Mouse (Mus musculus): ENCODE results near the gene Tmem117. TPM values are rescaled to one million over a fixed set of nuclear protein-coding genes. Genes with fewer than 3 reads are reported as not detected.

The Tmem117 gene
- total RNA-seq, 2 experiments from 2014 or later = 13.8 to 14.8 TPM

DNA sequence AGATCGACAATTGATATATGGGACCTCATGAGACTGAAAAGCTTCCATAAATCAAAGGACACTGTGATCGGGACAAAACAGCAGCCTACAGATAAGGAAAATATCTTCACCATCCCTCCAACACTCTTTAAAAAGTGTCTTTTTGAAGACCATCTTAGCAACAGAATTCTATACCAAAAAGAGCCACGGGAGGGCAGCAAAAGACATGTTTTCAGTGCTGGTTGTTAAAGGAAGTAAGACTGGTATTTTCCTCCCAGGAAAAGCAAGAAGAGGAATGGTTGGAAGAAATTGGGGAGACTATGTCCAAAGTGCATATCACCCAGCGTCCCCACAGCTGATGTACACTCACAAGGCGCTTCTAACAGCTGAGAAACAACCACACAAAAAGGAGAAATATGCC lies 93.7 kb downstream of the Tmem117 start:
- intact Hi-C loops (cut with DNase I) = loop anchor here (2.0 kb wide), 1 partner anchor 852 kb away; no protein-coding TSS in a partner anchor

GRCm38 (mm10) chr15:94732104-94732503 lies 103.1 kb downstream of the Tmem117 start:
- DNase-seq = no peak
- intact Hi-C loops (cut with DNase I) = no loop called here

More for the DNA sequence above, 93.7 kb downstream of the Tmem117 start:
- peak; percentile 23 to 64 for DNase-seq

GRCm38 (mm10) chr15:94769227-94769626 lies 140.2 kb downstream of the Tmem117 start:
- DNase-seq = peak in 1 of 2 experiments; percentile 14
- intact Hi-C loops (cut with DNase I) = loop anchor here (1.0 kb wide), 1 partner anchor 805 kb away; no protein-coding TSS in a partner anchor

DNA sequence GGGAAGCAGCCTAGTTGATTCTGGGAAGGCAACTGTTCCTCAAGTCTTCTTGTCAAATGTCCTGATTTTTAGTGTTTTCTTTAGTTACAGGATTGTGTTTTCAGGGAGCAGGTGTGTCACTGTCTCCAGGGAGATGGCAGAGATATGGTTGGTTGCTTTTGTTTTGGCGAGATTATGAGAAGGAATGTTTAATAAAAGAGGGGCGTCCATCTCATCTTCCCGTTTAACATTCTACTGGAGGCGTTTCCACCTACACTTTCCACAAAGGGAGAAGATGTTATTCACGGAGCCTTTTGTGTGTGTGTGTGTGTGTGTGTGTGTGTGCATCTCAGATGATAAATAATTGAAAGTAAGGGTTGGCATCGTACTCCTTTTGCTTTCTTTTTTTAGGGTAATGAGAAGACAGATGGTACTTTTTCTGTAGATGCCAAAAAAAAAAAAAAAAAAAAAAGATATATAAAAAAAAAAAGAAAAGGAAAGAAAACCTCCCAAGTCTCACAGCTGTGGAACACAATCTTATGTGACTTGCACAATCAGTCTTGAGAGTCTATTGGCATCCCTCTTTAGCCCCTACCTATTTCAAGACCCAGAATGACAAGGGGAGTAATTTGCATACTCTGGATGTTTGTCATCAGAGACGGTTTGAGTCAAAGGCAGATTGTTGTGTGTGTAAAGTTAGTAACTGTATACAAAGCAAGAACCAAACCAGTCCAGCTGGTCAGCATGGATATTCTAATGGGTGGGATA lies 142.0 kb downstream of the Tmem117 start:
- intact Hi-C loops (cut with DNase I) = no loop called here
- DNase-seq = no peak

- intact Hi-C loops (cut with DNase I) = no loop called here
- no peak for DNase-seq
These were observed 142.7 kb downstream of the Tmem117 start for GRCm38 (mm10) chr15:94771691-94772090.

DNA sequence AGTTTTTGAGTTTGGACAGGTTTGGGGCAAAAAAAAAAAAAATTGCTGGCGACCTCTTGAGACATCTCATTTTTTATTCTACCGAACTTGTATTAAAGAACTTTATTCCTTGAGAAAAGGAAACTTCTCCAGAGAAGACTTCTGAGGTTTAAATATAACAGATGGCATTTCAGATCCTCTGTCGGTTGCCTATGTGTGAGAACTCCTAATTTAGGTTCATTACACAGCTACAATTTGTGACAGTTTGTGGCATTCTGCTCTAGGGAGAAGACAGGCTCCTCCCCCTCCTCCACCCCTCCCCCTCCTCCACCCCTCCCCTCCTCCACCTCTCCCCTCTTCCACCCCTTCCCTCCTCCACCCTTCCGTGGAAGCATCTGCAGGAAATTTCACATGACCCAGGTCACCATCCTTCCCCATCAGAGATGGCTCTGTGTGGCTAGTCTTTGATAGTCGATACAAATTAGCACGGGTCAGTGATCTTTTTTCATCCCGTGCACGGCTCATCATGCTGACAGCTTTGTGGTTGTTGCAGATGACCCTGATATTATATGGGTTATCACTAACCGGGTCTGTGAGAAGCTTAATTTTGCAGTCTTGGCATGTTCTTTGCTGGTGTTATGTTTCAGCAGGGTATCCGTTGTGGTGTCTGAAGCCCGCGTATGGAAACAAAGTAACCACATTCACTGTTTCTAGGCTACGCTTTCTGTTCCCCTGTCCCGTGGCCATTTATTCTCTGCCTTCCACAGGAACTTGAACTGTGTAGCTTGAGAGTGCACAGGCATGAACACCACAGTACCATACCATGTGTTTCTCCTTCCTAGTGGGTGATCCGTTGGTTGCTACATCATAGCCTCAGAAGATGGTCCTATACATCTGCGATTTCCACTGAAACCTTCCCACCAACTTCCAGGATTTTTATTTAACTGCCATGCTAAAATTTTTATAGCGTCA lies 147.4 kb downstream of the Tmem117 start:
- DNase-seq = no peak
- intact Hi-C loops (cut with DNase I) = no loop called here

DNA sequence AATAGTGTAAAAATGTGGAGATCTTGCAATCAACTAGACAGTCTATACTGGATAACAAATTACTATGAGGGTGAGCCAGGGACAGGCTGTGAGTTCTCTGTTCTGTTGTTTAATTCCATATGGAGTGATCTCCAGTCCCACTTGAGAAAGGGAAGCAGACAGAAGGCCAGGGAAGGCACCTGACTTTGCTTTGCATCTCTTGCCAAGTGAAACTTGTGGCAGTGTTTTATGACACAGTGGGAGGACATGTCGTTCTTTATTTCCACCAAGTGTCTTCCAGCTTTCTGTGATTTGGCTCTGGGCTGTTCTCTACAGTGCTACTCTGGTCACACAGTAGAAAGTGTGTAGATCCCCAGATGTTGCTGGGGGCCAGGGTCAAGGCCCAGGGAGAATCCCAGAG lies 152.5 kb downstream of the Tmem117 start:
- DNase-seq = no peak
- intact Hi-C loops (cut with DNase I) = no loop called here

DNA sequence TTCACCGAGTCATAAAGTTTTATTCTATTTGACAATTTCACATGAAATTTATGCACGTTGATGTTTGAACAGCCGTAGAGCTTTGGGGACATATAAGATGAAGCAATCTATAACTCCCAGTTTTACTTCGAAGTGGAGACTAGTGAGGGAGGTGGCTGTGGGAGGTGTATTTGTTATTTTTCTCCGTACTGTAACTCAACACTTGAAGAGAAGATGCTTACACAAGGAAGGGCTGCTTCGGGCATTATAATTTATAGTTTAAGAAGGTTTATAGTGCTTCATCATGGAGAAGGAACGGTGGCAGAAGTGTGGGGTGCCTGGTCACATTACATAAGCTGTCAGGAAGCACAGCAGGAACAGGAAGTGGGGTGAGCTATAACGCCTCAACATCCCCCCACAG lies 164.4 kb downstream of the Tmem117 start:
- intact Hi-C loops (cut with DNase I) = no loop called here
- no peak for DNase-seq

DNA sequence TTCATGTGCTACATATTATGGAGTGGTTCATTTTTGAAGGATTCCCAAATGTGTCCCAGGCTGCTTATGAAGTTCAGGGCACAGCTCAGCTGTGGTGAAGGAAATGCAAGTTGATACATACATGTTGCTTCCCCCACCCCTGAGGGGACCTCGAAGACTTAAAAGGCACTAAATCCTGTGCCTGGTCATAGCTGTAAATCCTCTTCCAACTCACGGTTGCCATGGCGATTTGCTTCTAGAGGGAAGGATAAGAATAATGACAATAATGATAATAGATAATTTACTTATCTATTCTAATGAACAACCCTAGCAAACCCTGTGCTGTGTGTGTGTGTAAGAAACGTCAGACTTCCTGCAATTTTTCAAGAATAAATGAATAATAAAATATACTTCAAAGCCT lies 166.5 kb downstream of the Tmem117 start:
- intact Hi-C loops (cut with DNase I) = no loop called here

DNA sequence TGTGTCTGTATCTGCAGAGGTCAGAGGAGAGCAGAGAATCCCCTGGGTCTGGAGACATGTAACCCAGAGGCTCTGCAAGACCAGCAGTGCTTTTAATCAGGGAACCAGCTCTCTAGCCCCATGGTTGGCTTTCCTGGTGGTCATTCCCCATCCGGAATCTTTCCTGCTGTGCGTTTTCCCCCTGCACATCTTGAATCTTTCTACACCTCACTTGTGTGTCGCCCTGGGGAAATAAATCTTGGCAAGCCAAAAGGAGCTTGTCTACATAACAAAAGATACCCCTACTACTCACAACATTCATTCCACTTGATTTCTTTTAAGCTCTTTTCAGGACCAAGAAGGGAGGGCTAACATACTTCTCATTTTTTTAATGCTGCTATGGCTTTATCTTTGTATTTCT lies 169.2 kb downstream of the Tmem117 start:
- intact Hi-C loops (cut with DNase I) = no loop called here
- no peak for DNase-seq

More for the DNA sequence above, 166.5 kb downstream of the Tmem117 start:
- no peak for DNase-seq

- no peak for DNase-seq
- intact Hi-C loops (cut with DNase I) = no loop called here
These were observed 172.4 kb downstream of the Tmem117 start for GRCm38 (mm10) chr15:94801462-94801861.

DNA sequence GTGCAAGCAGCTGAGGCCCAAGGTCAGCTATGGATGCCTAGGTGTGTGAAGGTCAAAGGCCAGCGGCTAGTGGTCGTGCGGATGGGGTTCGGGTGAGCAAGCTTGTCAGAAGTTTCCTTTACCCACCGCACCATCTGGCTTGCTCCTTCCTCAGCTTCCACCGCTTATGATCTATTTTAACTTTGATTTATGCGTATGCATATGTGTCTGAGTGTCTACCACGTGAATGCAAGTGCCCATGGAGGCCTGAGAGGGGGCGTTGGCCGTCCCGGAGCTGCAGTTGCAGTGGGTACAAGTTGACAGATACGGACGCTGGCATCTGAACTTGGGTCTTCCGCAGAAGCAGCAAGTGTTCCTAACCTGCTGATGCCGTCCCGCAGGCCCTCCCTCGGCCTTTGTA lies 173.8 kb downstream of the Tmem117 start:
- intact Hi-C loops (cut with DNase I) = no loop called here
- no peak for DNase-seq

DNA sequence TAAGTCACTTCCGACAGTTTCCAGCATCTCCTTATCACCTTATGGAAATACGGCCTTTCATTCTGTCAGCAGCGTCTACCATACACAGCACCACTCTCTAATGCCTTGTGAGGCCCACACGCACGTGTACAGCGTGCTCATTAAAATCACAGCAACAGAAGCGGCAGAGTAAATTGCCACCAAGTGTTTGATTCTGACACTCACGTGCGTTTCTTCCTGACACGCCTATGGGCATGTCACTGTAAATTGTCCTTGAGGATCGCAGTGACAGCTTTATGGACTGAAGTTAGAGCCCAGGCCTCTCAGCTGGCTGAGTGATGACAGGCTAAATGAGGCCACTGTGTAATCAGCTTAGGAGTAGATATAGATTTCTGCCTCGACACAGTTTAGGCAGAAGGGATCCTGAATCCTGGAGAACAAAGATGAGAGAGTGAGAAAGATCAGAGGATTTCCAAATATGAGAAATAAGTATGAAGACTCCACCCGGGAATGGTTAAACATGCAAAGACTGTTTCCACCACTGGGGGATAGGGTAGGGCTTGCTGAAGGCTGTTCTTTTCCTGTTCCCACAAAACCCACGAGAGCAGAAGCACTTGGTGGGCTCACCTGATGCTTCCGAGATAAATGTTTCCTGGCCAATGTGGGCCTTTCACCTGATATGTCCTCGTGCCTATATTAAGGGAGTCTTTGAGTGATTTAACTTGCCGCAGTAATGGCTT lies 174.8 kb downstream of the Tmem117 start:
- DNase-seq = no peak
- intact Hi-C loops (cut with DNase I) = no loop called here

- intact Hi-C loops (cut with DNase I) = no loop called here
These were observed 177.0 kb downstream of the Tmem117 start for GRCm38 (mm10) chr15:94806005-94806404.

DNA sequence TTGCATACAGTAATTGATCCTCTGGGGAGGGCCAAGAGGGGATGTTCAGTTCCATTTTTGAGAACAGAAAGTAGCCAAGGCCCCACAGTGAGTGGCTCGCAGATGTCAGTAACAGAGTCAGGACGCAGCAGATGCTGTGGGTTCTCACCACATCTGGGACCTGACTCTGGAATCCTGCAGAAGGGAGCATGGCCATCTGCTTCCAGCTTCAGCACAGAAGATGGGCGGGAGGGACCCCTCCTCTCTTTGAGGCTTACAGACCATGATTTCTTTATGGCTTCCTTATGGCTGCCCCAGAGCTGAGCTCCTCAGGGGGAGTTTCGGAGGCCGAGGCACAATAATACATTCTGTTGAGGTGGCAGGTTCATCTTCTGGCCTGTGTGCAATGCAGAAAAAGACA lies 182.5 kb downstream of the Tmem117 start:
- no peak for DNase-seq
- intact Hi-C loops (cut with DNase I) = no loop called here

More at GRCm38 (mm10) chr15:94806005-94806404, 177.0 kb downstream of the Tmem117 start:
- no peak for DNase-seq

GRCm38 (mm10) chr15:94814213-94815100 lies 185.4 kb downstream of the Tmem117 start:
- intact Hi-C loops (cut with DNase I) = no loop called here
- peak; percentile 9 to 10 for DNase-seq

- DNase-seq = no peak
- intact Hi-C loops (cut with DNase I) = no loop called here
These were observed 206.6 kb downstream of the Tmem117 start for GRCm38 (mm10) chr15:94835634-94836033.

DNA sequence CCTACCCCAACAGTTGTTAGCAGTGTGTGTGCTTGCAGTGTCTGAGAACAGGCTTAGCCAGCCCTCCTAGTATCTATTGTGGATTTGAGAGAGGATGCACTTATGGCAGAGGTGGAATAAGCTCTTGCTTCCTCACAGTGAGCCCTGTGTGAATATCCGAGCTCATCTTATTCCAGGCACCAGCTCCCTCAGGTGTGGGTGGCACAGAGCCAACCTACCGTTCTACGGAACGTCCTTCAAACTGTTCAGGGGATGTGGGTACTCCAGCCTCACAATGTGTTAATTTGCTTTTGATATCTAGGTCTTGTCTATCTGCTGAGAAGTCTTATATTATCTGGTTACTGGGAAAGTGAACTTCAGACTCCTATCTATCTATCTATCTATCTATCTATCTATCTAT lies 209.6 kb downstream of the Tmem117 start:
- intact Hi-C loops (cut with DNase I) = no loop called here

DNA sequence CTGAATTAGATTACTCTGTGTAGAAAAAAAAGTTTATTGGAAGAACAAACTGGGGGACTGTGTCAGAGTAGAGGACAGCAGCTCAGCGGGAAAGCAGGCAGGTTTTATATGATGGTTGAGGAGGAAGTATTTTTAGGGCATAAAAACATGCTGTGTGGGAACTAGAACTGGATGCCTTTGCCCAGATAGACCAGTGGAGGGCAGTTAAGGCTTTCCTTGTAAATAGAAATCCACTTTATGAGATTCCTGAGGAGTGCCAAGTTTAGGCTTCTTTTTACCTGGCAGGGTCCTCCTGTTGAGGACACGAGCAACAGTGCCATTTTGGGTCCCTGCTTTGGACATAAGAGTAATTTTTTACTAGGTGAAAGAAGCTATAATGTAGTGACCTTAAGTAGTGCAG lies 218.5 kb downstream of the Tmem117 start:
- DNase-seq = no peak
- intact Hi-C loops (cut with DNase I) = no loop called here

More for the DNA sequence above, 209.6 kb downstream of the Tmem117 start:
- no peak for DNase-seq

GRCm38 (mm10) chr15:94859641-94860040 lies 230.6 kb downstream of the Tmem117 start:
- intact Hi-C loops (cut with DNase I) = no loop called here
- DNase-seq = no peak
